Mouse (Mus musculus): ENCODE measurements around the gene Doc2b. TPM values are rescaled to one million over a fixed set of nuclear protein-coding genes. Genes with fewer than 3 reads are reported as not detected.
A peak's percentile ranks its signal among the peaks of the same experiment; 100 is the strongest.

The Doc2b gene
- 0.59 and 0.82 TPM in 2 replicates for polyA plus RNA-seq (2016; fragmentation: Nextera tagmentation; extraction: Ambion mirVana)

- H3K9ac ChIP-seq = peak within 1 kb of the TSS; percentile 48
- peak within 1 kb of the TSS; percentile 70 for H3K4me2 ChIP-seq (replicated peaks)
- ATAC-seq (ENCODE audit: low FRiP score, low read depth) = peak; percentile 68
- no peaks in the 10 kb centered on the region for H3K9me3 ChIP-seq
- no peak within 1 kb of the TSS for H3K27ac ChIP-seq
- H3K27me3 ChIP-seq (replicated peaks) = peaks cover 55% of the 10 kb centered on the region
- peak within 1 kb of the TSS; percentile 52 for H3K4me3 ChIP-seq
- WGBS = 5% methylated on average over 37 of the region's 37 CpGs
- no peaks in the 10 kb centered on the region for H3K36me3 ChIP-seq
- H3K4me1 ChIP-seq = peaks cover 21% of the 10 kb centered on the region
Measured at GRCm38 (mm10) chr11:75796029-75796445, at the start of gene Doc2b. TSS of gene Doc2b (minus strand) at chr11:75796049.

GRCm38 (mm10) chr11:75842904-75843619 lies 47.2 kb upstream of the Doc2b start:
- ATAC-seq (ENCODE audit: low FRiP score, low read depth) = no peak
- no peak overlapping the region for H3K27ac ChIP-seq
- H3K36me3 ChIP-seq = no peaks in the 10 kb centered on the region
- no peak overlapping the region for H3K4me2 ChIP-seq (replicated peaks)
- 74% methylated on average over 4 of the region's 4 CpGs for WGBS
- no peaks in the 10 kb centered on the region for H3K27me3 ChIP-seq (replicated peaks)
- H3K9me3 ChIP-seq = no peaks in the 10 kb centered on the region
- H3K4me1 ChIP-seq = peaks cover 28% of the 10 kb centered on the region
- no peak overlapping the region for H3K4me3 ChIP-seq
- H3K9ac ChIP-seq = no peak overlapping the region

GRCm38 (mm10) chr11:75841503-75841902 lies 45.7 kb upstream of the Doc2b start:
- no peaks in the 10 kb centered on the region for H3K27me3 ChIP-seq (replicated peaks)
- no peaks in the 10 kb centered on the region for H3K9me3 ChIP-seq
- no peak for ATAC-seq (ENCODE audit: low FRiP score, low read depth)
- H3K36me3 ChIP-seq = no peaks in the 10 kb centered on the region
- no peak overlapping the region for H3K9ac ChIP-seq
- no peak overlapping the region for H3K4me3 ChIP-seq
- WGBS = 69% methylated on average over 3 of the region's 3 CpGs
- no peak overlapping the region for H3K4me2 ChIP-seq (replicated peaks)
- H3K4me1 ChIP-seq = peaks cover 21% of the 10 kb centered on the region
- no peak overlapping the region for H3K27ac ChIP-seq

GRCm38 (mm10) chr11:75839536-75840430 lies 43.9 kb upstream of the Doc2b start:
- no peaks in the 10 kb centered on the region for H3K9me3 ChIP-seq
- H3K4me3 ChIP-seq = no peak overlapping the region
- ATAC-seq (ENCODE audit: low FRiP score, low read depth) = no peak
- H3K4me1 ChIP-seq = 0 out of 2 replicates have a peak, but pooled peaks cover 13% of the 10 kb centered on the region
- no peak overlapping the region for H3K4me2 ChIP-seq (replicated peaks)
- no peaks in the 10 kb centered on the region for H3K27me3 ChIP-seq (replicated peaks)
- H3K36me3 ChIP-seq = no peaks in the 10 kb centered on the region
- H3K27ac ChIP-seq = no peak overlapping the region
- 87% methylated on average over 12 of the region's 12 CpGs for WGBS
- no peak overlapping the region for H3K9ac ChIP-seq

- Histone ChIP-seq H3K4me3 (no peak overlapping the region), H3K27ac (no peak overlapping the region), H3K9me3 (no peaks in the 10 kb centered on the region), H3K4me1 (0 out of 2 replicates have a peak, but pooled peaks cover 13% of the 10 kb centered on the region), H3K9ac (no peak overlapping the region), H3K27me3 (replicated peaks) (no peaks in the 10 kb centered on the region), H3K4me2 (replicated peaks) (no peak overlapping the region), H3K36me3 (no peaks in the 10 kb centered on the region)
- 67% methylated on average over 10 of the region's 10 CpGs for WGBS
- ATAC-seq (ENCODE audit: low FRiP score, low read depth) = no peak
Measured at GRCm38 (mm10) chr11:75838861-75839426, 43.1 kb upstream of the Doc2b start.

GRCm38 (mm10) chr11:75836240-75836610 lies 40.4 kb upstream of the Doc2b start:
- no peaks in the 10 kb centered on the region for H3K9me3 ChIP-seq
- WGBS = 55% methylated on average over 11 of the region's 11 CpGs
- no peak overlapping the region for H3K9ac ChIP-seq
- H3K4me2 ChIP-seq (replicated peaks) = no peak overlapping the region
- ATAC-seq (ENCODE audit: low FRiP score, low read depth) = no peak
- H3K36me3 ChIP-seq = no peaks in the 10 kb centered on the region
- H3K27me3 ChIP-seq (replicated peaks) = no peaks in the 10 kb centered on the region
- no peak overlapping the region for H3K4me3 ChIP-seq
- 0 out of 2 replicates have a peak, but pooled peaks cover under 1% of the 10 kb centered on the region for H3K4me1 ChIP-seq
- H3K27ac ChIP-seq = no peak overlapping the region

- H3K27ac ChIP-seq = no peak overlapping the region
- no peaks in the 10 kb centered on the region for H3K4me1 ChIP-seq
- 83% methylated on average over 11 of the region's 11 CpGs for WGBS
- H3K4me2 ChIP-seq (replicated peaks) = no peak overlapping the region
- no peaks in the 10 kb centered on the region for H3K9me3 ChIP-seq
- H3K9ac ChIP-seq = no peak overlapping the region
- no peak for ATAC-seq (ENCODE audit: low FRiP score, low read depth)
- H3K4me3 ChIP-seq = no peak overlapping the region
- H3K36me3 ChIP-seq = no peaks in the 10 kb centered on the region
- H3K27me3 ChIP-seq (replicated peaks) = no peaks in the 10 kb centered on the region
Measured at GRCm38 (mm10) chr11:75835587-75836239, 39.9 kb upstream of the Doc2b start.

- no peaks in the 10 kb centered on the region for H3K27me3 ChIP-seq (replicated peaks)
- H3K4me2 ChIP-seq (replicated peaks) = no peak overlapping the region
- no peaks in the 10 kb centered on the region for H3K36me3 ChIP-seq
- H3K9me3 ChIP-seq = no peaks in the 10 kb centered on the region
- 87% methylated on average over 6 of the region's 6 CpGs for WGBS
- no peak overlapping the region for H3K4me3 ChIP-seq
- H3K4me1 ChIP-seq = no peaks in the 10 kb centered on the region
- no peak overlapping the region for H3K9ac ChIP-seq
- H3K27ac ChIP-seq = no peak overlapping the region
- ATAC-seq (ENCODE audit: low FRiP score, low read depth) = no peak
Measured at GRCm38 (mm10) chr11:75833081-75833480, 37.2 kb upstream of the Doc2b start.

- no peaks in the 10 kb centered on the region for H3K9me3 ChIP-seq
- no peak overlapping the region for H3K9ac ChIP-seq
- H3K4me1 ChIP-seq = no peaks in the 10 kb centered on the region
- H3K27ac ChIP-seq = no peak overlapping the region
- H3K4me2 ChIP-seq (replicated peaks) = no peak overlapping the region
- no peak for ATAC-seq (ENCODE audit: low FRiP score, low read depth)
- H3K36me3 ChIP-seq = no peaks in the 10 kb centered on the region
- no peak overlapping the region for H3K4me3 ChIP-seq
- 90% methylated on average over 3 of the region's 3 CpGs for WGBS
- no peaks in the 10 kb centered on the region for H3K27me3 ChIP-seq (replicated peaks)
Measured at GRCm38 (mm10) chr11:75830386-75830785, 34.5 kb upstream of the Doc2b start.

GRCm38 (mm10) chr11:75827414-75827813 lies 31.6 kb upstream of the Doc2b start:
- no peak overlapping the region for H3K9ac ChIP-seq
- 82% methylated on average over 8 of the region's 8 CpGs for WGBS
- no peak for ATAC-seq (ENCODE audit: low FRiP score, low read depth)

GRCm38 (mm10) chr11:75823506-75823905 lies 27.7 kb upstream of the Doc2b start:
- Histone ChIP-seq H3K9ac (no peak overlapping the region), H3K9me3 (no peaks in the 10 kb centered on the region), H3K4me1 (no peaks in the 10 kb centered on the region), H3K36me3 (no peaks in the 10 kb centered on the region), H3K27ac (no peak overlapping the region), H3K4me2 (replicated peaks) (no peak overlapping the region), H3K27me3 (replicated peaks) (no peaks in the 10 kb centered on the region), H3K4me3 (no peak overlapping the region)
- WGBS = 55% methylated on average over 7 of the region's 7 CpGs
- ATAC-seq (ENCODE audit: low FRiP score, low read depth) = no peak

More at GRCm38 (mm10) chr11:75827414-75827813, 31.6 kb upstream of the Doc2b start:
- Histone ChIP-seq H3K27me3 (replicated peaks) (no peaks in the 10 kb centered on the region), H3K4me1 (no peaks in the 10 kb centered on the region), H3K27ac (no peak overlapping the region), H3K4me3 (no peak overlapping the region), H3K4me2 (replicated peaks) (no peak overlapping the region), H3K9me3 (no peaks in the 10 kb centered on the region), H3K36me3 (no peaks in the 10 kb centered on the region)

- Histone ChIP-seq H3K36me3 (no peaks in the 10 kb centered on the region), H3K27ac (no peak overlapping the region), H3K9ac (no peak overlapping the region), H3K4me2 (replicated peaks) (no peak overlapping the region), H3K9me3 (no peaks in the 10 kb centered on the region), H3K27me3 (replicated peaks) (no peaks in the 10 kb centered on the region), H3K4me1 (no peaks in the 10 kb centered on the region), H3K4me3 (no peak overlapping the region)
- ATAC-seq (ENCODE audit: low FRiP score, low read depth) = no peak
- WGBS = 68% methylated on average over 10 of the region's 10 CpGs
Measured at GRCm38 (mm10) chr11:75813085-75813484, 17.2 kb upstream of the Doc2b start.

Measured in neural tube, embryonic 12.5 days (tissue).